In genomic region chr6:114687035-114687434, GRCm38 (mm10) we compare ENCODE assay signal across 23 mouse cellular contexts. TPM values are rescaled to one million over a fixed set of nuclear protein-coding genes. Genes with fewer than 3 reads are reported as not detected.
A peak's percentile ranks its signal among the peaks of the same experiment; 100 is the strongest.
DNase-seq lines count a peak whose midpoint lies in the region; ATAC-seq and TF ChIP-seq lines count a peak whose summit lies in the region.
"Had no signal": no experiment of that assay in that cellular context is flagged by ENCODE, and none has a peak within 500 bp of the region (broad histone marks: within the 10 kb centered on the region; RNA-seq: fewer than 3 reads in every experiment).

No protein-coding gene starts in this region.

- no peak for TF ChIP-seq CTCF in lung, adult 2 months (IDR thresholded peaks at IDR 0.05; ENCODE audit: insufficient read depth, low read length)

- no peak overlapping the region for H3K4me3 ChIP-seq in lung, adult 2 months (replicated peaks; ENCODE audit: extremely low read depth, low read depth, low read length)
- H3K4me3 ChIP-seq: forebrain, embryonic 12.5 days; heart, embryonic 12.5 days; heart, embryonic 15.5 days; hindbrain, embryonic 10.5 days; hindbrain, embryonic 13.5 days; intestine, embryonic 15.5 days had no signal

- no peak for TF ChIP-seq POLR2A in lung, adult 2 months (IDR thresholded peaks at IDR 0.05; ENCODE audit: borderline replicate concordance, extremely low read depth, low read depth, low read length)

- H3K4me1 ChIP-seq in lung, adult 2 months (ENCODE audit: control insufficient read depth, insufficient read depth, low read length) = 0 out of 2 replicates have a peak, but pooled peaks cover 3% of the 10 kb centered on the region
- H3K4me1 ChIP-seq: intestine, embryonic 15.5 days had no signal

- 81% methylated on average over 1 of the region's 1 CpGs for WGBS in lung, adult 2 months

- ATAC-seq in megakaryocyte, adult 5-6 weeks (ENCODE audit: poor library complexity, severe bottlenecking) = peak; percentile 57
- ATAC-seq in frontal cortex, adult (ENCODE audit: low TSS enrichment) = no peak
- ATAC-seq: forebrain, postnatal 0 days; hindbrain, embryonic 16.5 days; intestine, embryonic 15.5 days; Patski had no signal

- peak; percentile 44 for DNase-seq in lung, postnatal 36 days
- DNase-seq in lung, adult 2 months = no peak
- DNase-seq in fat pad, adult 2 months (ENCODE audit: extremely low read depth, low read depth, low spot score) = peak; percentile 65
- DNase-seq in gastrocnemius, postnatal 4 days (ENCODE audit: low spot score in 2 of 2) = no peak
- DNase-seq: adrenal gland, postnatal 10 days; adrenal gland, postnatal 36 days; cerebellum, adult 18-20 months; cerebellum, adult 9-10 months; cerebellum, postnatal 14 days; forebrain, postnatal 0 days; gastrocnemius, postnatal 25 days; heart, postnatal 10 days; heart, postnatal 36 days had no signal

RNA-seq across cellular contexts. Expression of gene Atg7, which starts 44.1 kb away (rescaled TPM):
- 21.8 and 28.9 TPM in 2 replicates for polyA plus RNA-seq in lung, adult 2 months (2012; rRNA removed)
- 42.2 and 46.8 TPM in 2 replicates for total RNA-seq in megakaryocyte, adult 5-6 weeks (2015)
- 52.0 and 57.9 TPM in 2 replicates for total RNA-seq in megakaryocyte, adult 5-6 weeks (2017)
- 10 to 100 TPM; 12.4 to 15.8 TPM for total RNA-seq in gastrocnemius, postnatal 4 days (2021)

Comparison
In these comparisons a context has a peak if more than half of its experiments do, and no peak if none do; other contexts are left out.
1. DNase-seq: peak in lung, postnatal 36 days (single experiment) and fat pad, adult 2 months (single experiment); none in lung, adult 2 months (single experiment) and gastrocnemius, postnatal 4 days (0 of 2).